Mouse (Mus musculus) frontal cortex, postnatal 25 days (tissue): Measurements from ENCODE around the gene Slc47a2.
"Not testable (repeated sequence)": the region's sequence is repeated elsewhere in the genome, so short reads cannot be mapped to it uniquely, and the experiment has no call there.

Experiments
- DNase-seq, 2 experiments: peaks; one replicate each; pipeline ENCODE4 v3.0.0; 2022; ENCODE audit warnings: low spot score in 2 of 2

The Slc47a2 gene

DNA sequence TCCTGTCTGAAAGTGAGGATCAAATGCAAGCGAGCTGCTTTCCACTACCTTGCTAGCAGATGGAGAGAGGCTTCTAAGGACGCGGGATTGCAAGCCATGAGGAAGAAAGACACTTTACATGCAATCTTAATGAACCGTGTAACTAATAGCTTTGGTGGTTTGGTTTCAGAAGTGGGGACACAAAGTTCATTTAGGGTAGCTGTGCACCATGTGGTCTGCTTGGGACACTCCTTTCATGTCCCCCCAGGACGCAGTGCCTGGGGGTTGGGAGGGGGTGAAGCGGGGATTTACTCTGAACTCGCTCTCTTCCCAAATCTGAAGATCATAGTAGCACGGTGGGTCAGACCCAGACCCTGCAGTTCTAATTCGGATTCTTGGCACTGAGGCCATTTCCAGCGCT lies 689 bp downstream of the Slc47a2 start:
- no peak for DNase-seq

DNA sequence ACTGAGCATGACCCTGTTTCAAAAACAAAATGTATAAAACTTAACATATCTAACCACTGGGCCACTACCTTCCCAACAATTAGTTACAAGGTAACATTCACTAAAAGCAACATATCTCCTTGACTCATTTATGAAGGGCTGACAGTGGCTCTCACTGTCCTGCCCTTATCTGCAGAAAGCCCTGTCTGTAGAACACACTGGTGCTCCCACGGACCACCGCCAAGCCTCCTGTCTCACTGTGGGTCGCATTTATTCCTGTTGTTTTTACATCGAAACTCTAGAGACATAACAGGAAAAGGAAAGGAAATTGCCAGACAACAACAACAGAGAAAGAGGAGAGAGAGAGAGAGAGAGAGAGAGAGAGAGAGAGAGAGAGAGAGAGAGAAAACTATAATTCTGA lies 1.4 kb downstream of the Slc47a2 start:
- no peak for DNase-seq

DNA sequence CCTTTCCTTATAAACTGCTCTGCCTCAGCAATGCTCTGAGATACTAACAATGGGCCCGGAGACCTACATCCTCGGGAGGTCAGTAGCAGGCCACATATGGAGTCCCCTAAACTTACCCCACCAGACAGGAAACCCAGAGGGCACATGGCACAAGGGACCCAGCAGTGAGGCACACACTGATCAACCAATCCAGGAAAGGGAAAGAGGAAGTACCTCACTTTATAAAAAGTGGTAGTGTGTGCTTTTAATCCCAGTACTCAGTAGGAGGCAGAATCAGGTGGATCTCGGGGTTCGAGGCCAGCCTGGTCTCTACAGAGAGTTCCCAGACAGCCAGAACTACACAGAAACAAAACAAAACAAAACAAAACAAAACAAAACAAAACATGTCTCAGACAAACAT lies 2.3 kb downstream of the Slc47a2 start:
- DNase-seq = no peak

DNA sequence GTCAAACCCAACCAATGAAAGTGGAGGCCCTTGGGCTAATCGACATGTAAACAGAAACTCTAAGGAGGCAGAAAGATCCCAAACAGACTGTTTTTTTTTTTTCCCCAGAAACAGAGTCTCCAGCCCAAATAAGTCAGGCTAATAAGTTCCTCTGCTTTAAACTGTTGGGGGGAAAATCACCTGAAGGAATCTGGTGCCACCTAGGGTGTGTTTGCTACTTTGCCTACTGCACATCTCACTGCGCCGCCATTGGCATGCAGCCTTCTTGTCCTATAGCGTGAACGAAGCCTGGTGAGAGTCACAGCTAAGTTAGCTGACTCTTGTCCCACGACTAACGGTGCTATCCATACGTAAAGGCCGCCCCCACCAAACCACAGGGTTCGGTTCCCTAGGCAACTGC lies 5.1 kb downstream of the Slc47a2 start:
- no peak for DNase-seq

DNA sequence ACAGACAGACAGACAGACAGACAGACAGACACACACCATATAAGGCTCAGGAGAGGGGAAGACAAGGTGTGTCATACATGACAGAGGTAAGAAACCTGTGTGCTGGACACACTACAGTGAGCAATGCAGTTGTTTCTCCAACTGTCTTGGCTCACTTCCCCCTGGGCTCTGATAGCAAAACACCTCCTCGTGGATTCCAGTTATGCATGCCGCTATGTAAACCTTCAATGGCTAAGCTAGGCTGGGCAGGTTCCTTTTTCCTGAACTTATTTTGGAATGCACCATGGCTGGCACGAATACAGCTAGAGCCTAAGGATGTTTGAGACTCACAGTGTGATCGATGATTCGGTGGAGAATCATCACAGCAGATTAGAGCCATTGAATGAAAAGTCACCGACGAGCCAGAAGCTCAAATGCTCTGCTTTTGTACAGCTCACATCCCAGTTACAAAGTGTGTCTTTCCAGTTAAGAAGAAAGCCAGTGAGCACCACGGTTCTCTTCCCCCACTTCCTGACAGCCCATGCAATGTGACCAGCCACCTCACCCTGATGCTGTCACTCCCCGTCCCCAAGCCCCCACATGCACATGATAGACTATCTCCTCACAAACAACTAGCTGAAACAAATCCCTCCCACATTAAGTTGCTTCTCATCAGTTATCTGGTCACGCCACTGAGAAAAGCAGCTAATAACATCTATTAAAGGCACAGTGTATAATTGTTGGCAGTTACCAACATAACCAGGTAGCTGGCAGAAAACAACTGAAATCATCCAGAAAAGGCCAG lies 21.6 kb downstream of the Slc47a2 start:
- DNase-seq = no peak

DNA sequence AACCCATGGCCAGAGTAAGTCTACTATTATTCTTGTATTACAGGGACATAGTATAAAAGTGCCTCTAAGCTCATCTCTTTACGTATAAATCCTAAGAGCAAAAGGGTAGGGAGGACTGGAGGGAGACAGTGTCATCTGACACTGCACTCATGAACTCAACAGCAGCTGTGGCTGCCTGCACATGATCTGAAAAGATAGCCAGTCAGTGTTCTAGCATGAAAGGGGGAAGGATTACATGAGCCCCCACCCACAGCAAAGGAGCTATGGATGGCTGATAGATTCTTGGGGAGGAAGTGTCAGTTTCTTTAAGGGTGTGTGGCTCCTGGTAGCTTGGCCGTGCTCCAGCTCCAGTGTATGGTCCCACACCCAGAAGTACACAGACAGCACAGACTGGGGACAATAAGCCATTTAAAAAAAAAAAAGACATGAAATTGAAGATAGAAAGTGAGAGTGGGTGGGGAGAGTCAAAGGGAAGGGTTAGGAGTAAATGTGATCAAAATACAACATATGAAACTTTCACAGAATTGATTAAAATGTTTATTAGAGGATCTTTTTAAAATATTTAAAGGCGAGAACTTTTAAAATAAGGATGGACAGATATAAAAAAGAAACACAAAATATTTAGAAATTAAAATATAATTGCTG lies 22.6 kb downstream of the Slc47a2 start:
- DNase-seq = no peak

DNA sequence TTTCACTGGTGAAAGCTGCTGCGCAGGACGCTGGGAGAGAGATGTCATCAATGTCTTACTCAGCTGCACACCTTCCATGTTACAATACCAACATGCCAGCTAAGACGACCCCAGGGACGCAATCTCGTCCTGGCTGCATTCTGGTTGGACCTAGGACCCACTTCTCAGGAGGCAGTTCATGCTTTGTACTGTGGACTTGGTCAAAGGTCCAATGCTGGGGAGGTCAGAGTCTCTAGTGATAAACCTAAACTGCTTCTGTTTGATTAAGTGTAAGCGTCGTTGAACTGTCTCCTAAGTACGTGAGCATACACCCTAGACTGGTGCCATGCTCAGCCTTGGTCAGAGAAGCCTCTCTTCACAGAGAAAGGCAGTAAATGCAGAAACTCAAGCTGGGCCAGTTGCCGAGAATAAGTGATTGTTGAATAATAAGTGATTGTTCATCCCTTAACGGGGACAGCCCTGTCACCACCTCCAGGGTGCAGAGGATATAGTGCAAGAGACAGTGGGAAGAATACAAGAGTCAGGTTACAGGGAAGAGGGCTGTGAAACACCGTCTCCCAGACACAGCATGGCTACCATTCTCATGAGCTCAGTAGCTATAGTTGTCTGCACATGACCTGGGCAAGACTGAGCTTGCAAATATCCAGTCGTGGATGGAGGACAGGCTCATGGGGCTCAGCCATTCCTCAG lies 23.3 kb downstream of the Slc47a2 start:
- DNase-seq = no peak

DNA sequence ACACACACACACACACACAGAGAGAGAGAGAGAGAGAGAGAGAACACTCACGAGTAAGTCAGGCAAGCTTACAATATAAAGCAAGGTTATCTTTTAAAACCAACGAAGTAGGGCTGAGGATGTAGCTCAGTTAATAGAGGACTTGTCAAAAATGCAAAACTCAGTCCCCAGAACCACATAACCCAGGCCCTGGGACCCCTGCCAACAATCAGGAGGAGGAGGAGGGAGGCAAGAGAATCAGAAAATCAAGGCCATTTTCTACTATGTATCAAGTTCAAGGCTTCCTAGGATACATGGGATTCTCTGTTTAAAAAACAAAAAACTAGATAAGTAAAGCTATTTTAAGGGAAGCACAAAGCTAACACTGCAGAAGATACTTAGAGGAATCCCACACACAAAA lies 25.8 kb downstream of the Slc47a2 start:
- DNase-seq = no peak

DNA sequence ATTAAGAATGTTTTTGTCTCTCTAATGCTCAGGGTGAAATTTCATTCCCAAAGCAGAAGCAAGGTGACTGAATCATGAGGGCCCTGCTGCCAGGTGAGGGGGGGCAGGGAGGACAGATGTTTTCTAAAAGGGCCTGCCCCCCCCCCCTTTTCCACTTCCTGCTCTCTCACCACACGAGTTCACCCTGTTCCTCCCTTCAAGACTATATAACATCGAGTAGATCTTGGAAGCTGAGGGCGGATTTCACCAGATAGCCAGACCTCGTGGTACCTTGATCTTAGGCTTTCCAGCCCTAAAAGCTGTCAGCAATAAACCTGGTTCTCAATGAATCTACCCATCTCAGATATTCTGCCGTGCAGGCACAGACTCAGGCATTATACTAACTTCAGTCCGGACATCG lies 32.3 kb downstream of the Slc47a2 start:
- DNase-seq = no peak

DNA sequence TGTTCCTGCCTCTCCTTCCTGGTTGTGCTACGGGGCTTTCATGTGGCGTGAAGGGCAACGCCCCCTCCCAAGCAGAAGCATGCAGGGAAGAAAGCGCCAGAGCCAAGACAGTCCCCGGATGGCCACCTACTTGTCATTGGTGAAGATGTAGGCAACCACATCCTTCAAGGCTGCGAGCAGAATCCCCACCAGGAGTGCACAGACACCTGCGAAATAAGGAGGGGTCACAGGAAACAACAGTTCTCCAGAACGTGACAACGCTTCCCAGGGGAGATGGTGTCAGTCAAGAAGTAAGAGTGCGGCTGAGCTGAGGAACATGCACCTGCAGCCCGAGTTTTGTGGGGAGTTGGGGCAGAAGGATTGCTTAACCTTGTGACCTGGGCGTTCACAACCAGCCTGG lies 32.8 kb downstream of the Slc47a2 start:
- no peak for DNase-seq

DNA sequence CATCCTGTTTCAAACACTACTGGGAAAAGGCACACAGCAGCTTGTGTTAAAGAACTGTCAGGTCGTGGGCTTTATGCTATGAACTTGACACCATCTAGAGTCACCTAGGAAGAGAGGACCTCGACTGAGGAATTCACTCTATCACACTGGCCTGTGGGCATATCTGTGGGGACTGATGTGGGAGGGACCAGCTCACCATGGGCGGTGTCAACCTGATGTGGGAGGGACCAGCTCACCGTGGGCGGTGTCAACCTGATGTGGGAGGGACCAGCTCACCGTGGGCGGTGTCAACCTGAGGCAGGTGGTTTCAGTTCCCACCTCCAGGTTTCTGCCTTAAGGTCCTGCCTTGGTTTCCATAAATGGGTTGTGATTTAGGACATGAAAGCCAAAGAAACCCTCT lies 34.9 kb downstream of the Slc47a2 start:
- no peak for DNase-seq

DNA sequence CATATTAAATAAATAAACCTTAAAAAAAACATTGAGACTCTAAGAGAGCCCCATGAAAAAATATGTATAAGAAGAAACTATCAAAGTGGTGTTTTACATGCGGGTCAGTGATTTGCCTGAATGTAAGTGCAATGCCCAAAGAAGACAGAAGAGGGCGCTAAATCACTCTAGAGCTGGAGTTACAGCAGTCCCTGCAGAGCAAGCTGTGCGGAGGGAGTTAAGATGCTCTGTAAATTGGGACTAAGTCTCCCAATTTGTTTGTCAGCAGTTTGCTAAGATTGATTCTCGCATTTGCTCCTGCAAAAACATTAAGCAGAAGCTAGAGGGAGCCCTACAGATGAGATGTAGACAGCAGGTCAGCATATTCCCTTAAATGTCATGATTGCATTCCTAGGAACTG lies 37.3 kb downstream of the Slc47a2 start:
- DNase-seq = no peak

DNA sequence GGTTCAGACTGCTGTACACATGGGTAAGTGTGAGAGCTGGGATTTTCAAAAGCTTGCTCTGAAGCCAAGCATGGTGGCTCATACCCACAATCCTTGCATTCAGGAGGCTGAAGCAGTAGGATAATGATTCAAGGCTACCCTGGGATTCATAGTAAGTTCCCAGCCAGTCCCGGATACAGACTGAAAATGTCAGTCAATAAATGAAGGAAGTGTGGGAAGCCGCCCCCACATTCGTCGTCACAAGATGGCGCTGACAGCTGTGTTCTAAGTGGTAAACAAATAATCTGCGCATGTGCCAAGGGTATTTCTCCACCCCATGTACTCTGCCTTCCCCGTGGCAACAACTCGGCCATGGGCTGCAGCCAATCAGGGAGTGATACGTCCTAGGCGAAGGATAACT lies 38.1 kb downstream of the Slc47a2 start:
- DNase-seq = not testable (repeated sequence)

DNA sequence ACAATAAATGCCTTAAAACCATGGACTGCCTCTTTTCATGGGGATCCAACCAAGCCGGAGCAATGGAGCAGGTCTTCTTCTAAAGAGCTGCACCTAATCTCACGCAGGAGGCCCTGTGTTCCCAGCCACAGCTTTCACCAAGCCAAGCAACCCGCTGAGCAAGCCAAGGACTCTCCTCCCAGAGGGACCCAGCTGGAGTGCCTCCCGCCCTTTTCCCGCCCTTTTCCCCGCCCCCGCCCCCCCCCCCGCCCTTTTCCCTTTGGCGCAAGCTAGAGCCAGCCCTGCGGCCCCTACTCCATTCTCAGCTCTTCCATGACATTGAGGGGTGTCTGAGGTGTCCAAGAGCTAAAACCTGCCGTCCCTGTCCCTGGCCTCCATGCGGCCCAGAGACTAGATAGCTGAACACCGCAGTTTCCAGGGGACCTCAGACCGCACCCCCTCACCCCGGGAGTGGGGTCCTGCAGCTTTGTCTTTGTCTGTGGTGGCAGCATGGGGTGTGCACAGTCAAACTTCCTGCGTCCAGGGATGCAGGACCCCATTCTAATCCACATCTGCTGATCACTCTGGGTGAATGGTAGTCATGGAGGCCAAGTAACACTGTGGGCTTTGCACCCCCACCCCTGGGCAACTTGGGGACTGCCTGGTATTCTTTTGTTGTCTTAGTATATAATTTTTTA lies 41.8 kb downstream of the Slc47a2 start:
- no peak for DNase-seq

DNA sequence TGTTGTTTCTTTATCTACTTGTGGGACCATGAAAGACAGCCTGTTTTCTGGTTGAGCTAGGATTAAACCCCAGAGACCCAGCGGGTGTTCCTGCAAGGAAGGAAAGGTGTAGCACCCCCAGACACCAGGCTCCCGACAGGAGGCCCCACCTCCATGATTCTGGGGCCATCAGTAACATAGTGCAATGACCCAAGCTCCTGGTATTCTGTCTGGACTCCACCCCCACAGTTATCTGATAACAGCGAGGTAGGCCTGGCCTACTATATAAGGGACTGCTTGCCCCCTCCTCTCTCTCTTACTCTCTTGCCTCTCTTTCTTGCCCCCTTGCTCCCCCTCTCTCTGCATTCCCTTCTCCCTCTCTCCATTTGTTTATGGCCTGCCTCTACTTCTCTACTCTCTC lies 42.5 kb downstream of the Slc47a2 start:
- DNase-seq = no peak

DNA sequence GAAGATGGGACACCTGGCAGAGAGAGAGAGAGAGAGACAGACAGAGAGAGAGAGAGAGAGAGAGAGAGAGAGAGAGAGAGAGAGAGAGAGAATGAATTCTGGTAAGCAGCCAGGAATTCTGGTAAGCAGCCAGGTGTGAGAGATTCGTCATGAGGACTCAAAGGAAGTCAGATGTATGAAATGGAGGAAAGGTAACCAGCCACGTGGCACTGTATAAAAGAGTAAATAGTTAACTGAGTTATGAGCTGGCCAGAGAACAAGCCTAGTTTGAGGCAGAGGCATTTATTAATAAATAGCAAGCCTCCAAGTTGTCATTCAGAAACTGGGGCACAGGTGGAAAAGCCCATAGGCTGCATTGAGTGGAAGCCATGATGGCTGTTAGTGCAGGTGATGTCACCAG lies 44.8 kb downstream of the Slc47a2 start:
- DNase-seq = no peak

DNA sequence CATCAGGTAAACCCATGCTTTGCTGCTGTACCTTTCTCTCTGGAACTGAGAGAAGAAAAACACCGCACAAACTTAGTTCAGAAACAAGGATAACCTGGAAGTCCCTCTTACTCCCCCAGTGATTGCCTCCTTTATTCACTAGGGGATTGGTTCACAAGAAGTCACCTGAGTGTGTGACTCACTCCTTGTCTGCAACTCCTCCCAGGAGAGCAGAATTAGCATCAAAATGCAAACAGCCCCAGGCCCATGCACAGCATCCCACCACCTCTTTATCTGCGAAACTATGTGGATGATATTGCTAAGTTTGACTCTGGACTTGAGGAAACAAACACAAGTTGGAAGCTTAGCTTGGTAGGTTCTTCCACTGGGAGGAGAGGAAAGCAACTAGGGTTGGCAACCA lies 45.3 kb downstream of the Slc47a2 start:
- no peak for DNase-seq

DNA sequence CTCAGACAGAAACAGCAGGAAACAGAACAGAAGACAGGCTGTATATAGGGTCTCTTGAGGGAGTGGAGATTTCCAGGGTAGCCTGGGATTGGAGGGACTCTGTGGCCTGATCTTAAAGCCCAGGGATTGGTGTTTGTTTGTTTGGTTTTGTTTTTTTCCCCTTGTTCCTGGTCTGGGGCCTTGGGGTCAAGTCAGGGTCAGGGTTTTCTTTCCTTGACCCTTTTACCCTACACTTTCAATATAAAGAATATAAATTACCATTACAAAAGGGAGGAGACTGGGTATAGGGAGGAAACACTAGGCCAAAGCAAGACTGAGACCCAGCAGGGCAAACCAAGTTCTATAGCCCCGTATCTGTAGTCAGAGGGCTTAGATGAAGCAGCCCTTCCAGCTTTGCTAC lies 46.1 kb downstream of the Slc47a2 start:
- DNase-seq = no peak

DNA sequence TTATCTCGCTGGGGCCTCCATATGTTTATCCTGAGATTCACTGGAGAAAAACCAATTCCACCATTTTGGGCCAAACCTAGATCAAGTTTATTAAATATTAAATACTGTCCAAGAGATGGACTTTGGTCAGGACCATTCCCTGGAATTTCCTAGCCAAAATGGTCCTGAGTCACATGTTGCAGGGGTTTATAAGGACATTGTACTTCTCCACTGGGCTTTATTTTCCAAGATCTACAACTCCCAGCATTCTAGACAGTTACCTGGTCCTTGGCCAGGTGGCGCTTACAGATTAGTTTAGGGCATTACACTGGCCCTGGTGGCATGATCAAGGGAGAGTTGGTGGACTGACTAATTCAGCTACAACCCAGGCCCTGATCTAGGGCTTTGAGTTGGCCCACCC lies 47.1 kb downstream of the Slc47a2 start:
- DNase-seq = no peak

DNA sequence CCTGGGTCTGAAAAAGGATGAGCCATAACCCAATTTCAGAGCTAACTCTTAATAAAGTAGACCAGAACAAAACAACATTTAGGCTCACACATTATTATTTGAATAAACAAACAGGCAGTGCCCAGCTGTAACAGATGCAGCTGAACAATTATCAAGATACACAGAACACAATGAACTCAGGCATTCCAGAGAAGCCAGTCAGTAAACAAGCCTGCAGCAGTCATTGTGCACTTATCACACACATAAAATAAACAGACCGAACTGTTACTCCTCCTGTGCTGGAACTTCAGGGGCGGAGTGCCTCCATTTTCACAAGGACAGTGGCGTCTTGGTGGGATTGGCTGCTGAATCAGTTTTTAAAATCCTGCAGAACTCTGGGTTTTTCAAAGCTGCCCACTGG lies 48.2 kb downstream of the Slc47a2 start:
- DNase-seq = no peak

DNA sequence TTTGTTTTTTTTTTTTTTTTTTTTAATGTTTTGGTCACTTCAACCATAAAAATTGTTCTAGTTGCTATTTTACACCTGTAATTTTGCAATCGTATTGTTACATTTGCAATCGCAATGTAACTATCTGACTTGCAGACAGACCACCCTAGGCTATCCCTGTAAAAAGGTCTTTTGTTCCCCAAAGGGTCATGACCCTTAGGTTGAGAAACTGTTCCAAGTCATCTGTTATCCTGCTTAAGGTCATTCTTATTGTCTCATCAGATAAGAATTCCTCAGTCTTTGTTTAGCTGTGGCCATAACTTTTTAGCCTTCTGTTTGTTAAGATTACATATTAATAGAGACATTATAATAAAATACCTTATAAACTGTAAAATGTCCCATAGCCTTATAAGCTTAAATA lies 49.4 kb downstream of the Slc47a2 start:
- DNase-seq = no peak

DNA sequence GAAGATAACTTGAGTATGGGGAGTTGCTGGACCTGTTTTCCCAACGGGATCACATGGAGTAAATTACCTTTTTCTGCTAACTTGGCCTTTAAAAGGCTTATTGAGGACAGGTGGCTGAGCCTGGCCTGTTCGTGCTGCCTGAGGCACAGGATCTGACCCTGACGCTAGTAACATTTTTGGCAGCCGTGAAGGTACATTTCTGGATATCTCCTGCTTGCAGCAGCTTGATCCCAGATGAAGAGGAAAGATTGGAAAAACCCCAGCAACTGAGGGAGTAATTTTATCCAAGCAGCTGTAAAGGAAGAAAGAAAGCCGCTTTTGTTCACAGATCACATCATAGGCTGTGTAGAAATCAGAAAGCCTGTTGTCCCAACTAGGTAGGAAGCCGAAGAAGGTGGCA lies 58.3 kb downstream of the Slc47a2 start:
- no peak for DNase-seq
